Mouse (Mus musculus) heart, postnatal 36 days (tissue): ENCODE data around the gene Wipf1. TPM values are rescaled to one million over a fixed set of nuclear protein-coding genes. Genes with fewer than 3 reads are reported as not detected.
A peak's percentile ranks its signal among the peaks of the same experiment; 100 is the strongest.

Experiments used
- DNase-seq, 2 experiments: peaks; one replicate each; pipeline ENCODE4 v3.0.0; 2021 to 2022
- intact Hi-C: fragments of 180-260 bp; cut with DNase I; formaldehyde crosslinking; loops from one replicate; pipeline ENCODE4 v1.15.1; 2025
- total RNA-seq, 2 experiments: library from RNA; stranded (reverse); gene quantifications; 2 replicates each; pipeline ENCODE4 v1.2.3; 2021

The Wipf1 gene
- total RNA-seq, 2 experiments from 2014 or later: 15.4 to 15.5 TPM

DNA sequence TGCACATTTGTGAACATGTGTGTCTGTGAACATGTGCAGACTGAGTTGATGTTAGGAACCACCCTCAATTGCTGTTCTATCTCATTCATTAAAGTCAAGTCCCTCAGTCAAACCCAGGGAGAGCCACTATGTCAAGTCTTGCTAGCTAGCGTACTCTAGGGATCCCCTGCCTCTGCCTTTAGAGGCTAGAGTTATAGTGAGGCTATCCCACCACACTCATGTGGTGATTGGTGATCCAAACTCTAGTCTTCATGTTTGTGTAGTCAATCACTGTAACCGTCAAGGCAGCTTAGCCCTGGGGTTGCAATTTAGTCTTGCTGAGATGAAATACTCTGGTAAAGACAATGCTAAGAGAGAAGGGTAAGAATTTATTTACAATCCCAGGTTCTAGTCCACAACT lies 132.1 kb downstream of the Wipf1 start:
- no peak for DNase-seq
- intact Hi-C loops: no loop called here

DNA sequence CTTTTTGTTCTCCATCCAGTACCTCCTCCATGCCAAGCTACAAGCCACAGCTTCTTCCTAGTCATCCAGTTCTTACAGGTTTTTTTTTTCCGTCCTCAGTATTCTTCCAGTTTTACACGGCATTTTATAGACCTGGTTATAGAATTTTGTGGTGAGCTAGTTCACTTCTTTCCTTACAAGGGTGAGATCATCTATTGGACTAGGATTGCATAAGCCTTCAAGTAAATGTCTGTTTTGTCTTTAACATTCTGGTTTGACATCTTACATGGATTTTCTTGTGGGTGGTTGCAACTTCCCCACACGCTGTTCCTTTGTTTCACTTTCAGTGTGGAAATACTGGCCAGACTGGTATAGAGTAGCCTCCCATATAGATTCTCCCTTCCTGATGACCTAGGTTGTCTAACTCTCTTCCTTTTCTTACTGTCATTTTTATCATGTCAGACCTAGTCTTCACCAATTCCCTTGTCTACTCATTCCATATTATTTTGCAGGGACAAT lies 132.7 kb downstream of the Wipf1 start:
- DNase-seq: no peak
- intact Hi-C loops: no loop called here

GRCm38 (mm10) chr2:73395516-73395915 lies 134.0 kb downstream of the Wipf1 start:
- DNase-seq: no peak
- intact Hi-C loops: no loop called here

- DNase-seq: no peak
- intact Hi-C loops: no loop called here
These were observed 135.1 kb downstream of the Wipf1 start for GRCm38 (mm10) chr2:73394476-73394875.

DNA sequence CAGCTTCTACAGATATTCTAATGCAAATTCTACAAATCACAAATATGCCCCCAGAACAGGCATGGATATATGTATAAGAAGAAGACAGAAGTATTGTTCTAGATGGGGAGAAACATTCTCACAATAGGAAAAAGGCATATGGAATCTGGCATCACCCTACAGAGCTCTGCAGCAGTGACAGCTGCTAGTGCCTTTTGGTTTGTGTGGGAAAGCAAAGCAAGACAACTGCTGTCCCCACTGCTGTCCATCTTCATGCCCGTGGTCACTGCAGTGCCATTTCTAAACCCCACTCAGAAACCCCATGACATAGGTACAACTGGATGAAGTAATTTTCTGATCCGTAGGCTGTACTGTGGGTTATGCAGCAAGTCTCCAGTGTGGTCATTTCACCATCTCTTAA lies 136.8 kb downstream of the Wipf1 start:
- intact Hi-C loops: no loop called here
- no peak for DNase-seq

DNA sequence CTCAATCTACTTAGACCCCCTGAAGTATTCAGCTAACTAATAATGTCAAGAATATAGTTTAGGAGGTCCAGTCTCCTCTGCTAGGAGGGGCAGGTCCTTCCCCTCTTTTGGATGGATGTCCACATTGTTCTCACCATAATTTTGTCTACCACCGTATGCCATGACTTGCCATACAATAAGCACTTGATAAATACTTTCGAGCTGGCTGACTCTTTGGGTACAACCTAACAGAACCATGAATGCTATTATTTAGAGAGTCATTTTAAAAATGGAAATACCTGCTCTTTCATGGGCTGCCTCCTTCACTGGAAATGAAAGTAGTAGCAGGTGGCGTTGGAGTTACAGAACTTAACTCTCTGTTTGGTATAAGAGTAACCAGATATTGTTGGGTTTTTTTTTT lies 139.6 kb downstream of the Wipf1 start:
- intact Hi-C loops: no loop called here
- no peak for DNase-seq

DNA sequence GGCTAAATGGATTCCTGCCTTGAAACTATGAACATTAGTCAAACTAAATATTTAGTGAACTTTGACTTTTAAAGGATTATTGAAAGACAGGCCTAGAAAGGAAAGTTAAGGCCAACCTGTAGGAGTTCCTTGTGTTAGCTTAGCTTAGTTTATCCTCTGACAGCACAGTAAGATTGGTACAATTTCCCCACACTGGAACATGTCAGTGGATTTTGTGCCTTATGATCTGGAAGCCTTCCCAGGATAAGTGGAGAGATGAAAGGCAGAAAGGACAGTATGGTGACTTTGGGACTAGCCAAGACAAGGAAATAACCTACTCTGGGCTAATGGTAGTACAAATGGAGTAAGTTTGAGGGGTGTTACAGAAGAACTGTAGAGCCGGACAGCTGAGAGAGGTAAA lies 141.7 kb downstream of the Wipf1 start:
- intact Hi-C loops: loop anchor here (2.0 kb wide), 1 partner anchor 75 kb away; the partner anchor contains the start of genes Cir1 and Scrn3
- DNase-seq: no peak

DNA sequence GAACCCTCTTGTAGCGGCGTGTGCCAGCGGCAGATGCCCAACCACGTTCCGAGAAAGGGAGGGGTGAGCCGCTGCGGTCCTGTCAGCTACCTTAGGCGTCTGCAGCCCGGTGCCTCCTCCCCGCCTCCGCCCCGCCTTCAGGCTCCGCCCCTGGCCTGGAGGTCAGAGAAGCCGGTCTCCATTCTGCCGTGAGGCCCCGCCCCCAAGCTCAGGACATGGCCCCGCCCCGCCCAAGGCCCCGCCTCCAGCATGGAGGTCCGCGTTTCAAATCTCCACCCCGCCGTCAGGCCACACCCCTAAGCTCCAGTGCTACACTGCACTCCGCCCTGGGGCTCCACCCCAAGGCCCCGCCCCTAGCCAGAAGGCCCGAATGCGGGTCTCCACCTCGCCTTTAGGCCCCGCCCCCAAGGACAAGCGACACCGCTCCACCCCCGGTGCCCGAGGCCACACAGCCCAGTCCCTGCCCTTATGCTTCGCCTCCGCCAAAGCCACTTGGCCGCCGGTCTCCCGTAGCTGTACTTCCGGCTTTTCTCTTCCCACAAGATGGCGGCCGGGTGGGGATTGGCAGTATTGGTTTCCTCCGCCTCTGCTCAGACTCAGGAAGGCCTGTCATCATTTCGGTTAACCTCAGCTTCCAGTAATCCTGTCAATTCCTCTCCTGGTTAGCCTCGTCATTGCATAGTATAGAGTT lies 143.0 kb downstream of the Wipf1 start, which contains the start of gene Gpr155:
Gene Gpr155, minus strand, starts transcription at position 217 of the 691 bp plus-strand sequence.
- intact Hi-C loops: loop anchor here (2.0 kb wide), 1 partner anchor 74 kb away; the partner anchor contains the start of genes Cir1 and Scrn3
- DNase-seq: peak; percentile 98 to 99

DNA sequence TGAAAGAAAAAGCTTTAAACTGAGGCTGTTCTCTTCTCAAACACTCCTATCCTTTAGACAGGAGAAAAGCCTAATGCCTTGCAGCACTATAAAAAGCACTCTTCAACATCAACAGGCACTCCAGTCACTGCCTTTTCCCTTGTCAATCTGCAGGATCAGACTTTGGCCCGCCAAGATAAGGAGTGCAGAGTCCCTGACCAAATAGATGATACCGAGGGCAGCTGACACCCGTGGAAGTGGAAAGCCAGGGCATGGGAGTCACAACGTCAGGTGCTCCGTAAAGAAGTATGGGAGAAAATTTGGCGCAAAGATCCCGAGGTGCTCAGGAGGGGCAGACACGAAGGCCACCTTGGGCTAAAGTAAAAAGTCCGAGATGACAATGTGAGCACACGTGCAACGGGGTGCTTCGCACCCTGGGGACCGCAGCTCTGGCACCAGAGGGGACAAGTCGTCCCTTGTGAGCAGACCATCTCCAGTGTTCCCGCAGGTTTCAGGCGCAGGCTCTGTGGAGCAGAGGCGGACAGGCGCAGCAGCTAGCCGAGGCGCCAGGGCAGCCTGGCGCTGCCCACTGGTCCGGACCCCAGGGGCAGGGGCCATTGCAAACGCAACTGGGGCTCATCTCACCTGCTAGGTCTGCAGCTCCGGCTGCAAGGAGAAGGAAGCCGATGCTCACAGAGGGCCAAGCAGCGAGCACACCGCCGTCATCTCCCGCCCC lies 143.7 kb downstream of the Wipf1 start:
- intact Hi-C loops: loop anchor here (2.0 kb wide), 1 partner anchor 73 kb away; the partner anchor contains the start of genes Cir1 and Scrn3
- DNase-seq: peak in 1 of 2 experiments; percentile 7

DNA sequence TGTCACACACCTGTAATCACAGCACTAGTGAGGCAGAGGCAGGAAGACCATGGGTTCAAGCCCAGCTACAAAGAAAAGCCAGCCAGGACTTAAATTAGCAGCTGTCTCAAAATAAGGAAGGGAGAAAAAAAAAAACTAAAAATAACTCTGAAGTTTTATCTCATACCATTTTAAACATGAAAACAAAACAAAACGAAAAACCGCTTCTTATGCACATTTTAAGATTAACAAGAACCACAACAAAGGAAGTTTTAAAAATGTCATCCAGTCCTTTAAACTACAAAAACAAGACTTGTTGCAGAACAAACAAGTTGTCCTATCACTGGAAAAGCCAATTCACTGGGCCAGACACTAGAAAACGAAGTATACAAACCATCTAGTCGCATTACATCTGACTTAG lies 144.4 kb downstream of the Wipf1 start:
- intact Hi-C loops: no loop called here
- DNase-seq: no peak

- DNase-seq: no peak
- intact Hi-C loops: no loop called here
These were observed 149.1 kb downstream of the Wipf1 start for GRCm38 (mm10) chr2:73380298-73380975.

DNA sequence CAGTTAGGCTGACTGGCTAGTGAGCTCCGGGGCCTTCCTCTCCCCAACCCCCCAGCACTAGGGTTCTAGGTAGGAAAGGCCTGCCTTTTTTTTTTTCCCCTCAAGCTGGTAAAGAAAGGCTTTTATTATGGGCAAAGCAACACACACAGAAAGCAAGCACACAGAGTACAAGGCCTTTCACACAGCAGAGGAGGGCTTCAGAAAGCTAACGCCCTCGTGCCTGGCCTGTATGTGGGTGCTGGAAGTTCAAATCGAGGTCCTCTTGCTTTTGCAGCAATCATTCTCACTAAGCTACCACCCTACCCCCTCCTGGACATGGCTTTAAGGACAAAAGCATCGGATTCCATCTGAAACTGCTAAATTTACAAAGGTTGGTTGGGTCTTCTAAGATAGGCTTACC lies 149.9 kb downstream of the Wipf1 start:
- intact Hi-C loops: no loop called here
- no peak for DNase-seq

Other genes starting within 250 kb of the Wipf1 start
- gene Scrn3, start 217.1 kb downstream of the Wipf1 start, total RNA-seq: 10 to 100 TPM; 23.2 to 24.3 TPM
- 10 to 100 TPM; 18.1 to 20.5 TPM for gene Cir1, start 217.0 kb downstream of the Wipf1 start, total RNA-seq
- gene Gpr155, start 143.2 kb downstream of the Wipf1 start, total RNA-seq: 10 to 100 TPM; 13.1 to 13.8 TPM
- not detected for gene Chrna1, start 50.6 kb upstream of the Wipf1 start, total RNA-seq
- 10 to 100 TPM; 33.2 to 33.8 TPM for gene Chn1, start 245.6 kb upstream of the Wipf1 start, total RNA-seq